Mouse (Mus musculus) heart, postnatal 4 days (tissue): ENCODE results near the gene Efl1. TPM values are rescaled to one million over a fixed set of nuclear protein-coding genes. Genes with fewer than 3 reads are reported as not detected.

Experiments used
- DNase-seq: peaks from one replicate; pipeline ENCODE4 v3.0.0; 2021
- total RNA-seq, 2 experiments: library from RNA; stranded (reverse); gene quantifications; 2 replicates each; pipeline ENCODE4 v1.2.3; 2021

Gene Efl1
- total RNA-seq, 2 experiments from 2014 or later, result 13.6 to 15.0 TPM

- no peak for DNase-seq
These were observed 172.2 kb downstream of the Efl1 start for GRCm38 (mm10) chr7:82820661-82821060.

- no peak for DNase-seq
These were observed 173.1 kb downstream of the Efl1 start for GRCm38 (mm10) chr7:82821501-82821900.

- DNase-seq, result peak; percentile 31
These were observed 174.1 kb downstream of the Efl1 start for GRCm38 (mm10) chr7:82822528-82822927.

Other genes starting within 250 kb of the Efl1 start
- gene Saxo2, start 86 bp upstream of the Efl1 start, total RNA-seq, result 1 to 10 TPM; 2.8 to 3.0 TPM
- gene Mex3b, start 218.7 kb downstream of the Efl1 start, total RNA-seq, result 10 to 100 TPM; 13.4 to 14.3 TPM